Mouse (Mus musculus) cerebellum, adult 2 months (tissue): ENCODE measurements around the gene Nr1h2.

Source experiments
- CTCF ChIP-seq: fragments of 200-500 bp; IDR thresholded peaks from 2 replicates; pipeline ENCODE4 v1.5.1; 2011; ENCODE audit warnings: low read depth, mild to moderate bottlenecking, control low read depth, low read length, moderate library complexity, borderline replicate concordance; ENCODE audit not compliant: insufficient read depth
- POLR2A ChIP-seq: fragments of 200-500 bp; IDR thresholded peaks from 2 replicates; pipeline ENCODE4 v1.6.1; 2011; ENCODE audit warnings: low read length, control low read depth, borderline replicate concordance; ENCODE audit not compliant: insufficient read depth

- TF ChIP-seq POLR2A = no peak
- no peak for TF ChIP-seq CTCF
Measured at GRCm38 (mm10) chr7:44597666-44598065, 43.9 kb upstream of the Nr1h2 start.
